ENCODE assay signal across 31 mouse cellular contexts in genomic region chr14:105015278-105015677, GRCm38 (mm10).
A peak's percentile ranks its signal among the peaks of the same experiment; 100 is the strongest.
DNase-seq lines count a peak whose midpoint lies in the region; ATAC-seq and TF ChIP-seq lines count a peak whose summit lies in the region.
"Had no signal": no experiment of that assay in that cellular context is flagged by ENCODE, and none has a peak within 500 bp of the region (broad histone marks: within the 10 kb centered on the region; RNA-seq: fewer than 3 reads in every experiment).

No protein-coding gene starts in this region.

- in situ Hi-C loops in CH12.LX (cut with MboI; ENCODE audit: low pct_ligation_motif_present, low pct_unique_long_range_greater_than_20kb, low sequenced_read_pairs): no loop called here

- H3K9me3 ChIP-seq in embryonic facial prominence, embryonic 11.5 days (replicated peaks; ENCODE audit: control insufficient read depth, low read length): no peaks in the 10 kb centered on the region
- H3K9me3 ChIP-seq in embryonic facial prominence, embryonic 10.5 days: no peaks in the 10 kb centered on the region
- H3K9me3 ChIP-seq in CH12.LX (replicated peaks; ENCODE audit: low read length): no peaks in the 10 kb centered on the region
- H3K9me3 ChIP-seq: embryonic facial prominence, embryonic 12.5 days; heart, embryonic 13.5 days; hindbrain, embryonic 12.5 days; kidney, embryonic 15.5 days; lung, embryonic 15.5 days; neural tube, embryonic 15.5 days; stomach, embryonic 15.5 days had no signal

- dilution Hi-C loops in CH12.LX (cut with MboI; ENCODE audit: extremely low pct_ligation_motif_present, extremely low pct_unique_long_range_greater_than_20kb, low sequenced_read_pairs): no loop called here

- TF ChIP-seq POLR2A in CH12.LX (IDR thresholded peaks at IDR 0.05; ENCODE audit: low read depth, low read length): no peak

- TF ChIP-seq EP300 in CH12.LX (IDR thresholded peaks at IDR 0.05; ENCODE audit: low read length): no peak

- H3K4me1 ChIP-seq in embryonic facial prominence, embryonic 11.5 days (ENCODE audit: control insufficient read depth, insufficient read depth, low read length): no peaks in the 10 kb centered on the region
- peaks cover 11% of the 10 kb centered on the region for H3K4me1 ChIP-seq in embryonic facial prominence, embryonic 10.5 days
- 0 out of 4 replicates have a peak, but pooled peaks cover 0 to 3% of the 10 kb centered on the region in 2 experiments for H3K4me1 ChIP-seq in CH12.LX (ENCODE audit: control insufficient read depth in 1 of 2, insufficient read depth in 2 of 2)
- H3K4me1 ChIP-seq: embryonic facial prominence, embryonic 12.5 days; heart, embryonic 13.5 days; lung, embryonic 15.5 days; stomach, embryonic 15.5 days had no signal

- H3K4me3 ChIP-seq in embryonic facial prominence, embryonic 11.5 days (ENCODE audit: low read depth, low read length): no peak overlapping the region
- H3K4me3 ChIP-seq in embryonic facial prominence, embryonic 10.5 days: no peak overlapping the region
- no peak overlapping the region for H3K4me3 ChIP-seq in layer of hippocampus, adult 2 months
- H3K4me3 ChIP-seq in CH12.LX (replicated peaks in 1 of 3; ENCODE audit: low read depth in 2 of 3, low read length in 2 of 3, poor library complexity in 1 of 3): no peak overlapping the region
- H3K4me3 ChIP-seq: embryonic facial prominence, embryonic 12.5 days; heart, adult 2 months; heart, embryonic 13.5 days; kidney, embryonic 15.5 days; lung, embryonic 15.5 days; neural tube, embryonic 15.5 days; stomach, embryonic 15.5 days had no signal

- no peaks in the 10 kb centered on the region for H3K36me3 ChIP-seq in embryonic facial prominence, embryonic 11.5 days (replicated peaks; ENCODE audit: control insufficient read depth, insufficient read depth, low read depth, low read length)
- no peaks in the 10 kb centered on the region for H3K36me3 ChIP-seq in embryonic facial prominence, embryonic 10.5 days (replicated peaks)
- H3K36me3 ChIP-seq in CH12.LX (replicated peaks in 1 of 2; ENCODE audit: control insufficient read depth in 1 of 2, insufficient read depth in 1 of 2, low read length in 1 of 2): no peaks in the 10 kb centered on the region
- H3K36me3 ChIP-seq: embryonic facial prominence, embryonic 12.5 days; G1E; heart, embryonic 13.5 days; hindbrain, embryonic 12.5 days; kidney, embryonic 15.5 days; lung, embryonic 15.5 days; midbrain, embryonic 10.5 days; neural tube, embryonic 15.5 days; stomach, embryonic 15.5 days had no signal

- no peaks in the 10 kb centered on the region for H3K79me2 ChIP-seq in CH12.LX (replicated peaks; ENCODE audit: control insufficient read depth, extremely low read depth, insufficient read depth, poor library complexity, severe bottlenecking)

- H3K27me3 ChIP-seq in embryonic facial prominence, embryonic 11.5 days (ENCODE audit: control insufficient read depth, insufficient read depth, low read length): no peaks in the 10 kb centered on the region
- no peaks in the 10 kb centered on the region for H3K27me3 ChIP-seq in embryonic facial prominence, embryonic 10.5 days (replicated peaks; ENCODE audit: low read depth, poor library complexity, severe bottlenecking)
- no peaks in the 10 kb centered on the region for H3K27me3 ChIP-seq in CH12.LX (replicated peaks)
- H3K27me3 ChIP-seq: embryonic facial prominence, embryonic 12.5 days; heart, embryonic 13.5 days; hindbrain, embryonic 12.5 days; kidney, embryonic 15.5 days; lung, embryonic 15.5 days; neural tube, embryonic 15.5 days; stomach, embryonic 15.5 days had no signal

- no peak for ATAC-seq in embryonic facial prominence, embryonic 11.5 days (replicated peaks; ENCODE audit: insufficient number of reproducible peaks, low FRiP score, low TSS enrichment, low read depth)
- ATAC-seq: activated CD4-positive, CD25-positive, alpha-beta regulatory T cell, adult 4 months; inflammation-experienced regulatory T-cells, adult 6 months; Patski had no signal

- H3K27ac ChIP-seq in embryonic facial prominence, embryonic 11.5 days (replicated peaks; ENCODE audit: low read depth, low read length): no peak overlapping the region
- H3K27ac ChIP-seq in embryonic facial prominence, embryonic 10.5 days (replicated peaks): no peak overlapping the region
- H3K27ac ChIP-seq in layer of hippocampus, adult 2 months: no peak overlapping the region
- no peak overlapping the region for H3K27ac ChIP-seq in CH12.LX (ENCODE audit: insufficient read depth, low read depth)
- H3K27ac ChIP-seq: embryonic facial prominence, embryonic 12.5 days; heart, adult 2 months; heart, embryonic 13.5 days; kidney, embryonic 15.5 days; liver, embryonic 14.5 days; lung, embryonic 15.5 days; neural tube, embryonic 15.5 days; stomach, embryonic 15.5 days had no signal

- peak; percentile 59 for TF ChIP-seq RAD21 in CH12.LX (IDR thresholded peaks at IDR 0.05; ENCODE audit: low read depth, low read length)

- TF ChIP-seq CTCF in layer of hippocampus, adult 2 months (conservative IDR thresholded peaks at IDR 0.05): peak; percentile 54
- peak in 1 of 2 experiments; percentile 68; a peak in 2 of 4 replicates for TF ChIP-seq CTCF in CH12.LX (conservative IDR thresholded peaks at IDR 0.05 in 1 of 2, IDR thresholded peaks at IDR 0.05 in 1 of 2; ENCODE audit: low read depth in 2 of 2, low read length in 2 of 2)

- no peak overlapping the region for H3K4me2 ChIP-seq in embryonic facial prominence, embryonic 11.5 days (ENCODE audit: low read depth, low read length)
- no peak overlapping the region for H3K4me2 ChIP-seq in CH12.LX (ENCODE audit: insufficient read depth, low read depth, poor library complexity, severe bottlenecking)
- H3K4me2 ChIP-seq: heart, embryonic 13.5 days; lung, embryonic 15.5 days; stomach, embryonic 15.5 days had no signal

- WGBS in embryonic facial prominence, embryonic 11.5 days: 81% methylated on average over 2 of the region's 2 CpGs
- 85% methylated on average over 2 of the region's 2 CpGs for WGBS in embryonic facial prominence, embryonic 10.5 days

- DNase-seq in embryonic facial prominence, embryonic 11.5 days (ENCODE audit: low spot score): peak; percentile 8
- no peak for DNase-seq in embryonic facial prominence, embryonic 10.5 days (ENCODE audit: low spot score)
- no peak for DNase-seq in layer of hippocampus, adult 2 months (ENCODE audit: low spot score in 2 of 2)
- no peak for DNase-seq in layer of hippocampus, adult 9-11 months
- DNase-seq in CH12.LX (ENCODE audit: extremely low read depth) (peak; percentile 34), R1 (ENCODE audit: low read depth, low spot score) (peak; percentile 63), liver (no peak)
- no peak for DNase-seq in thymus, postnatal 0 days (ENCODE audit: low spot score)
- DNase-seq: adrenal gland, adult 8-10 months; B cell, adult 2 months; cerebellum, adult 9-10 months; gastrocnemius, postnatal 36 days; heart, adult 2 months; right cerebral cortex, adult 18-20 months; right cerebral cortex, postnatal 4 days; thymus, adult 18-20 months; thymus, postnatal 4 days had no signal

- no peak overlapping the region for H3K9ac ChIP-seq in embryonic facial prominence, embryonic 11.5 days (replicated peaks; ENCODE audit: low read length)
- no peak overlapping the region for H3K9ac ChIP-seq in CH12.LX (ENCODE audit: insufficient read depth, low read depth)
- H3K9ac ChIP-seq: embryonic facial prominence, embryonic 12.5 days; forebrain, postnatal 0 days; heart, embryonic 13.5 days; hindbrain, embryonic 12.5 days; kidney, embryonic 15.5 days; liver, embryonic 14.5 days; lung, embryonic 15.5 days; neural tube, embryonic 15.5 days; stomach, embryonic 15.5 days had no signal

TF ChIP-seq in CH12.LX, 34 proteins besides CTCF, POLR2A, EP300 and RAD21:
- TF ChIP-seq HCFC1 (IDR thresholded peaks at IDR 0.05; ENCODE audit: low read depth, low read length): no peak
- TF ChIP-seq SMC3 (IDR thresholded peaks at IDR 0.05; ENCODE audit: low read depth, low read length): peak; percentile 57
- TF ChIP-seq UBTF (IDR thresholded peaks at IDR 0.05; ENCODE audit: low read depth, low read length): no peak
- no peak; the same call in 1 of the 2 replicates for TF ChIP-seq ZC3H11A (IDR thresholded peaks at IDR 0.05; ENCODE audit: low read depth, low read length)
- no peak for TF ChIP-seq ZKSCAN1 (IDR thresholded peaks at IDR 0.05; ENCODE audit: borderline replicate concordance, low read depth, low read length)

Comparison
In these comparisons a context has a peak if more than half of its experiments do, and no peak if none do; other contexts are left out.
1. DNase-seq: peak in embryonic facial prominence, embryonic 11.5 days (single experiment), CH12.LX (single experiment) and R1 (single experiment); none in embryonic facial prominence, embryonic 10.5 days (single experiment), layer of hippocampus, adult 2 months (0 of 2), layer of hippocampus, adult 9-11 months (single experiment), liver (single experiment) and thymus, postnatal 0 days (single experiment).